Mouse (Mus musculus): ENCODE results near the gene Crip2. TPM values are rescaled to one million over a fixed set of nuclear protein-coding genes. Genes with fewer than 3 reads are reported as not detected.

Crip2 gene
- polyA plus RNA-seq, 1 experiment: 52.9 TPM

- Histone ChIP-seq H3K4me1 (ENCODE audit: control insufficient read depth, insufficient read depth, low read length) (no peaks in the 10 kb centered on the region), H3K27ac (ENCODE audit: insufficient read depth, low read length) (no peak overlapping the region), H3K4me3 (ENCODE audit: insufficient read depth, low read length) (no peak overlapping the region)
- TF ChIP-seq POLR2A (IDR thresholded peaks at IDR 0.05; ENCODE audit: low read depth, low read length): no peak
- TF ChIP-seq CTCF (IDR thresholded peaks at IDR 0.05; ENCODE audit: borderline replicate concordance, insufficient read depth, low read length): no peak
Measured at GRCm38 (mm10) chr12:113124726-113125125, 15.3 kb upstream of the Crip2 start.

DNA sequence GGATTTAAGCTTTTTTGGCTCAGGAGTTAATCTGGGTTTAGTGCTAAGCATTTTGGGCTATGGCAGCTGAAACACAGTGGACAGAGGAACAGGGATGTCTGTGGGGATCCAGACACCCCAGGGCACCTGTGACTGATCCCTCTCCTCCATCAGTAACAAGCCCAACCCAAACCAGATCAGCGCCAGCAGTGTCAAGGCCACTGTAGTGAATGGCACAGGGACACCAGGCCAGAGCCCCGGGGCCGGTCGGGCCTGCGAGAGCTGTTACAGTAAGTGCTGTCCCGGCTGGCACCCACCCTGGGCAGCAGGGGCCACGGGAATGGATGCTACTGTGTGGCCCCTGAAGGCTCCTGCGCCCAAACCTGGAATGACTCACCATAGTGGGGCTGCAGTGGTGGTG lies 9.3 kb upstream of the Crip2 start:
- TF ChIP-seq CTCF (IDR thresholded peaks at IDR 0.05; ENCODE audit: borderline replicate concordance, insufficient read depth, low read length) (no peak), POLR2A (IDR thresholded peaks at IDR 0.05; ENCODE audit: low read depth, low read length) (no peak)
- Histone ChIP-seq H3K4me3 (ENCODE audit: insufficient read depth, low read length) (no peak overlapping the region), H3K4me1 (ENCODE audit: control insufficient read depth, insufficient read depth, low read length) (no peaks in the 10 kb centered on the region), H3K27ac (ENCODE audit: insufficient read depth, low read length) (no peak overlapping the region)

DNA sequence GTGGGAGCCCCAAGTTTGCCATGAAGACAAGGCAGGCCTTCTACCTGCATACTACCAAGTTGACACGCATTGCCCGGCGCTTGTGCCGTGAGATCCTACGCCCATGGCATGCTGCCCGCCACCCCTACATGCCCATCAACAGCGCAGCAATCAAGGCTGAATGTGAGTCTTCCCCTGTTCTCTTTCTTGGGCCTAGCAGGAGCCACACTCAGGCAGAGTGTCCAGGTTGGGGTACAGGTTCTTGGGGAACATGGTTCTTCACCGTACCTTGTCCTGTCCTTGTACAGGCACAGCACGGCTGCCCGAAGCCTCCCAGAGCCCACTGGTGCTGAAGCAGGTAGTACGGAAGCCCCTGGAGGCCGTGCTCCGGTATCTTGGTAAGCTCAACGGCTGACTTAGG lies 8.4 kb upstream of the Crip2 start:
- no peak overlapping the region for H3K27ac ChIP-seq (ENCODE audit: insufficient read depth, low read length)
- TF ChIP-seq CTCF (IDR thresholded peaks at IDR 0.05; ENCODE audit: borderline replicate concordance, insufficient read depth, low read length) (no peak), POLR2A (IDR thresholded peaks at IDR 0.05; ENCODE audit: low read depth, low read length) (no peak)
- H3K4me1 ChIP-seq (ENCODE audit: control insufficient read depth, insufficient read depth, low read length): no peaks in the 10 kb centered on the region
- no peak overlapping the region for H3K4me3 ChIP-seq (ENCODE audit: insufficient read depth, low read length)

DNA sequence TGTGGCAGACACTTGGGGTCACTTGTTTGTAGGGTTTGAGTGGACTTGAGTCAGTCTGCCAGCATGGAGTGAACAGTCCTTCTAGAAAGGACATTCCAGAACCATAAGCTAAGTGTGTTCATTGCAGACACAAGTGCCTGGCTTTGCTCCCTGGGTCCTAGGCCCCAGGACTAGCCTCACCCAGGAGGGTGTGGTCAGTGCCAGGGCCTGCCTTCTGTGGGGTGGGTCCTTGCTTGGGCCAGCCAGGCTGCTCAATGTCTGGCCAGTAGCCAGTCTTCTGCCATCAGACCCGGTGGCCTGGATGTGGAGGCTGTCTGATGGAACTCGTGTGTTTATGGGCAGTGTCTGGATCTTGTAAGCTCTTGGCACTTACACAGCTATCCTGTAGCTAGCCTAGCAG lies 7.5 kb upstream of the Crip2 start:
- Histone ChIP-seq H3K27ac (ENCODE audit: insufficient read depth, low read length) (no peak overlapping the region), H3K4me1 (ENCODE audit: control insufficient read depth, insufficient read depth, low read length) (no peaks in the 10 kb centered on the region)

DNA sequence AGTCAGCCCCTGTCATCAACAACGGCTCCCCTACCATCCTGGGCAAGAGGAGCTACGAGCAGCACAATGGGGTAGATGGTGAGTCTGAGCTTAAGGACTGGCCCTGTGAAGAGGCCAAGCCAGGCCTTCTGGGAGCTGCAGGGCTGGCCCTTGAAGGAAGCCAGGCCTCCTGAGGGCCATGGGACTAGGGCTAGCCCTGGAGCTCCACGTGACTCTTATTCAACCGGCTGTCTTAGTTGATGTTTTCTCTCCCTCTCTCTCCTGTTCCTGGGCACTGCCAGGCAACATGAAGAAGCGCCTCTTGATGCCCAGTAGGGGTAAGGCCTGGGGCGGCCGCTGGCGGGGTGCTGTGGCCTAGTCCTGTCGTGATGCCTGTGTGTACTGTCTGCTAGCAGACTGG lies 6.8 kb upstream of the Crip2 start:
- TF ChIP-seq CTCF (IDR thresholded peaks at IDR 0.05; ENCODE audit: borderline replicate concordance, insufficient read depth, low read length) (no peak), POLR2A (IDR thresholded peaks at IDR 0.05; ENCODE audit: low read depth, low read length) (no peak)
- H3K4me3 ChIP-seq (ENCODE audit: insufficient read depth, low read length): no peak overlapping the region
- H3K4me1 ChIP-seq (ENCODE audit: control insufficient read depth, insufficient read depth, low read length): no peaks in the 10 kb centered on the region
- H3K27ac ChIP-seq (ENCODE audit: insufficient read depth, low read length): no peak overlapping the region

More for the DNA sequence above, 7.5 kb upstream of the Crip2 start:
- H3K4me3 ChIP-seq (ENCODE audit: insufficient read depth, low read length): no peak overlapping the region
- TF ChIP-seq CTCF (IDR thresholded peaks at IDR 0.05; ENCODE audit: borderline replicate concordance, insufficient read depth, low read length) (no peak), POLR2A (IDR thresholded peaks at IDR 0.05; ENCODE audit: low read depth, low read length) (no peak)

GRCm38 (mm10) chr12:113133861-113134403 lies 6.1 kb upstream of the Crip2 start:
- TF ChIP-seq CTCF (IDR thresholded peaks at IDR 0.05; ENCODE audit: borderline replicate concordance, insufficient read depth, low read length) (no peak), POLR2A (IDR thresholded peaks at IDR 0.05; ENCODE audit: low read depth, low read length) (no peak)
- no peak overlapping the region for H3K27ac ChIP-seq (ENCODE audit: insufficient read depth, low read length)
- no peak overlapping the region for H3K4me3 ChIP-seq (ENCODE audit: insufficient read depth, low read length)
- no peaks in the 10 kb centered on the region for H3K4me1 ChIP-seq (ENCODE audit: control insufficient read depth, insufficient read depth, low read length)

DNA sequence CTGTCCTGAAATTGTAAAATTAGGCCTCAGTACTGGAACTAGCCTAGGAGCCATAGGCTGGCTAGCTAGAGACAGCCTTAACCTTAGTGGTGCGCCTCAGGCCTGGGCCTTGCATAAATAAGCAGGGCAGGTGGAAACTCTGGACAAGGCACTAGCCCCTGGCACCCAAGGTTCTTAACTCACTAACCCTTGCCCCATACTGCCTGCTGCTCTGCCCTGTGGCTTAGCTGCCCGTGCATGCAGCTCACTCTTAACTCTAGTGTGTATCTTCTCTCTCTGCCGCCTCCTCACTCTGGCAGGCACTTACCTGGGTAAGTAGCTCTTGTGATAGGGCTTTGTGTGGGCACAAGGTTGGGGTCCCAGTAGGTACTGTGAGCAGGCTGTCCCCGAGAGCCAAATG lies 5.5 kb upstream of the Crip2 start:
- TF ChIP-seq CTCF (IDR thresholded peaks at IDR 0.05; ENCODE audit: borderline replicate concordance, insufficient read depth, low read length): no peak
- no peak for TF ChIP-seq POLR2A (IDR thresholded peaks at IDR 0.05; ENCODE audit: low read depth, low read length)

GRCm38 (mm10) chr12:113135401-113135800 lies 4.6 kb upstream of the Crip2 start:
- Histone ChIP-seq H3K4me1 (ENCODE audit: control insufficient read depth, insufficient read depth, low read length) (peaks cover 2% of the 10 kb centered on the region; the same call in 1 of the 2 replicates), H3K27ac (ENCODE audit: insufficient read depth, low read length) (no peak overlapping the region), H3K4me3 (ENCODE audit: insufficient read depth, low read length) (no peak overlapping the region)
- TF ChIP-seq POLR2A (IDR thresholded peaks at IDR 0.05; ENCODE audit: low read depth, low read length): no peak
- TF ChIP-seq CTCF (IDR thresholded peaks at IDR 0.05; ENCODE audit: borderline replicate concordance, insufficient read depth, low read length): no peak

More for the DNA sequence above, 5.5 kb upstream of the Crip2 start:
- no peak overlapping the region for H3K4me3 ChIP-seq (ENCODE audit: insufficient read depth, low read length)
- no peaks in the 10 kb centered on the region for H3K4me1 ChIP-seq (ENCODE audit: control insufficient read depth, insufficient read depth, low read length)
- H3K27ac ChIP-seq (ENCODE audit: insufficient read depth, low read length): no peak overlapping the region

- no peak for TF ChIP-seq POLR2A (IDR thresholded peaks at IDR 0.05; ENCODE audit: low read depth, low read length)
- TF ChIP-seq CTCF (IDR thresholded peaks at IDR 0.05; ENCODE audit: borderline replicate concordance, insufficient read depth, low read length): no peak
- no peak overlapping the region for H3K4me3 ChIP-seq (ENCODE audit: insufficient read depth, low read length)
- H3K4me1 ChIP-seq (ENCODE audit: control insufficient read depth, insufficient read depth, low read length): peaks cover 2% of the 10 kb centered on the region; the same call in 1 of the 2 replicates
- H3K27ac ChIP-seq (ENCODE audit: insufficient read depth, low read length): no peak overlapping the region
Measured at GRCm38 (mm10) chr12:113136492-113137020, 3.5 kb upstream of the Crip2 start.

GRCm38 (mm10) chr12:113137260-113138213 lies 2.5 kb upstream of the Crip2 start:
- Histone ChIP-seq H3K4me1 (ENCODE audit: control insufficient read depth, insufficient read depth, low read length) (peaks cover 2% of the 10 kb centered on the region; the same call in 1 of the 2 replicates), H3K4me3 (ENCODE audit: insufficient read depth, low read length) (no peak overlapping the region), H3K27ac (ENCODE audit: insufficient read depth, low read length) (no peak overlapping the region)
- TF ChIP-seq CTCF (IDR thresholded peaks at IDR 0.05; ENCODE audit: borderline replicate concordance, insufficient read depth, low read length) (no peak), POLR2A (IDR thresholded peaks at IDR 0.05; ENCODE audit: low read depth, low read length) (no peak)
